Mouse (Mus musculus) lung, embryonic 14.5 days (tissue): ENCODE measurements around the gene Elp6. TPM values are rescaled to one million over a fixed set of nuclear protein-coding genes. Genes with fewer than 3 reads are reported as not detected.
"Not testable (repeated sequence)": the region's sequence is repeated elsewhere in the genome, so short reads cannot be mapped to it uniquely, and the experiment has no call there.

ENCODE experiments used
- ATAC-seq: fragments of 200-750 bp; cut with Nextera tagmentation; 2 replicates; pipeline ENCODE4 v1.8.0; 2017; ENCODE audit warnings: mild to moderate bottlenecking, moderate TSS enrichment, moderate library complexity; ENCODE audit not compliant: insufficient read depth
- DNase-seq: peaks from one replicate; pipeline ENCODE4 v3.0.0-alpha.2; 2015
- H3K27ac ChIP-seq: fragments of 300-500 bp; sonication (generic); 2 replicates; pipeline ENCODE4 v1.5.1; 2014; ENCODE audit warnings: low read depth, mild to moderate bottlenecking, moderate library complexity
- H3K27me3 ChIP-seq: fragments of 300-500 bp; sonication (generic); 2 replicates; pipeline ENCODE4 v1.6.1; 2014; ENCODE audit warnings: low read length, control low read depth; ENCODE audit not compliant: insufficient read depth
- H3K36me3 ChIP-seq: fragments of 300-500 bp; sonication (generic); 2 replicates; pipeline ENCODE4 v1.6.1; 2014; ENCODE audit warnings: control low read depth; ENCODE audit not compliant: insufficient read depth
- H3K4me1 ChIP-seq: fragments of 300-500 bp; sonication (generic); 2 replicates; pipeline ENCODE4 v1.6.1; 2014; ENCODE audit warnings: antibody characterized with exemption, control low read depth; ENCODE audit not compliant: insufficient read depth
- H3K4me2 ChIP-seq: fragments of 300-500 bp; sonication (generic); 2 replicates; pipeline ENCODE4 v1.6.1; 2014; ENCODE audit warnings: mild to moderate bottlenecking
- H3K4me3 ChIP-seq: fragments of 300-500 bp; sonication (generic); 2 replicates; pipeline ENCODE4 v1.5.1; 2014; ENCODE audit warnings: low read depth, low read length
- H3K9ac ChIP-seq: fragments of 300-500 bp; sonication (generic); 2 replicates; pipeline ENCODE4 v1.6.1; 2014
- H3K9me3 ChIP-seq: fragments of 300-500 bp; sonication (generic); 2 replicates; pipeline ENCODE4 v1.6.1; 2016; ENCODE audit warnings: low read depth, low read length, control low read depth
- CTCF ChIP-seq: IDR thresholded peaks from 2 replicates; pipeline ENCODE4 v1.5.1; 2016; ENCODE audit warnings: antibody characterized with exemption, low read depth
- WGBS: fragments of 180-500 bp; shearing (Covaris S2); extraction: QIAGEN DNeasy Blood & Tissue Kit; methylation state at CpG from one replicate; pipeline ENCODE4 v1.1.7; 2014; 5-methylcytosine and 5-hydroxymethylcytosine counted together
- polyA plus RNA-seq: library from polyadenylated mRNA; unstranded; fragments of >200 nt; fragmentation: Nextera tagmentation; extraction: Ambion mirVana; gene quantifications from 2 replicates; pipeline ENCODE4 v1.2.1, GENCODE M21; 2014

Elp6 gene
- polyA plus RNA-seq, 1 experiment from 2014 or later, result 30.8 TPM

DNA sequence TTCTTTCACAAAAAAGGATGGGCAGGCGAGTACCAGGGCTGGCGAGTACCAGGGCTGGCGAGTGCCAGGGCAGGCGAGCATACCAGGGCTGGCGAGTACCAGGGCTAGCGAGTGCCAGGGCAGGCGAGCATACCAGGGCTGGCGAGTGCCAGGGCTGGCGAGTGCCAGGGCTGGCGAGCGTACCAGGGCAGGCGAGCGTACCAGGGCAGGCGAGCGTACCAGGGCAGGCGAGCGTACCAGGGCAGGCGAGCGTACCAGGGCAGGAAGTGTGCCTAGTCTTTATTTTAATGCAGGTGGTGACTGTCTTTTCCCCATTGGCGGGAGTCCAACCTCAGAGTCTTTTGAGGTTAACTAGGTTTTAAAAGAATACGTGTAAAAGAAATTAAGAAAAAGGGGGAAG is 24.7 kb downstream of the Elp6 start:
- no peak for TF ChIP-seq CTCF
- Histone ChIP-seq H3K27ac (no peak overlapping the region), H3K36me3 (no peaks in the 10 kb centered on the region), H3K9me3 (no peaks in the 10 kb centered on the region), H3K27me3 (no peaks in the 10 kb centered on the region), H3K9ac (no peak overlapping the region), H3K4me2 (no peak overlapping the region), H3K4me3 (no peak overlapping the region), H3K4me1 (peaks cover 4% of the 10 kb centered on the region; the same call in 1 of the 2 replicates)
- ATAC-seq (no peak), DNase-seq (no peak)
- WGBS, result 70% methylated on average over 21 of the region's 21 CpGs

DNA sequence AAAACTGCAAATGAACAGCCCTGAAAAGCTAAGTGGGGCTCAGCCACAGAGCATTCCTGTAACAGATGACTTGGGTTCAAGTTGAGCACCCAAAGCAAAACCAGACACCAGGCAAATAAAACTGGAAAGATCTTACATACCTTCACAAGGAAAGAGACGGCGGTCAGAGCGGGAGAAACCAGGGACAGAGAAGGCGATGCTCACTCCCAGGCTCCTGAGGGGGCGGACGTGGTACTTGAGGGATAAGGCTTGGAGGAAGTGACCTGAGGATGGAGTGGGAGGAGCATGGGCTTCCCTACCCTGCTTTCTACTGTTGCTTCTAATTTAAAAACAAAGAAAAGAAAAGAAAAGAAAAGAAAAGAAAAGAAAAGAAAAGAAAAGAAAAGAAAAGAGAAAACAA is 25.4 kb downstream of the Elp6 start:
- H3K9me3 ChIP-seq, result no peaks in the 10 kb centered on the region
- ATAC-seq, result no peak

GRCm38 (mm10) chr9:110330913-110331312 is 25.9 kb downstream of the Elp6 start:
- H3K9ac ChIP-seq, H3K9me3 ChIP-seq, ATAC-seq, H3K4me3 ChIP-seq, H3K4me2 ChIP-seq, H3K4me1 ChIP-seq, DNase-seq, H3K27me3 ChIP-seq, H3K27ac ChIP-seq, H3K36me3 ChIP-seq: not testable (repeated sequence)
- WGBS, result 80% methylated on average over 4 of the region's 5 CpGs

More for the DNA sequence above, 25.4 kb downstream of the Elp6 start:
- H3K36me3 ChIP-seq, result no peaks in the 10 kb centered on the region
- no peak overlapping the region for H3K4me3 ChIP-seq
- H3K9ac ChIP-seq, result no peak overlapping the region
- H3K27me3 ChIP-seq, result no peaks in the 10 kb centered on the region
- no peak overlapping the region for H3K4me2 ChIP-seq
- DNase-seq, result no peak
- WGBS, result 25% methylated on average over 6 of the region's 6 CpGs
- no peak overlapping the region for H3K27ac ChIP-seq
- TF ChIP-seq CTCF, result no peak
- H3K4me1 ChIP-seq, result peaks cover 4% of the 10 kb centered on the region; the same call in 1 of the 2 replicates

GRCm38 (mm10) chr9:110333135-110333895 is 28.3 kb downstream of the Elp6 start, which contains the start of gene Scap:
Gene Scap, plus strand, starts transcription at chr9:110333288.
- TF ChIP-seq CTCF, result peak; percentile 99
- peak within 1 kb of the TSS; percentile 50; the same call in 1 of the 2 replicates for H3K27ac ChIP-seq

GRCm38 (mm10) chr9:110333896-110334259 is 28.9 kb downstream of the Elp6 start:
- no peak for TF ChIP-seq CTCF
- Histone ChIP-seq H3K9ac (peak overlapping the region; percentile 64), H3K4me2 (peak overlapping the region; percentile 91), H3K27me3 (no peaks in the 10 kb centered on the region), H3K36me3 (no peaks in the 10 kb centered on the region), H3K4me1 (peaks cover 4% of the 10 kb centered on the region; the same call in 1 of the 2 replicates), H3K9me3 (no peaks in the 10 kb centered on the region), H3K27ac (no peak overlapping the region), H3K4me3 (peak overlapping the region; percentile 80)
- 7% methylated on average over 12 of the region's 12 CpGs for WGBS
- ATAC-seq (peak; percentile 10; the same call in 1 of the 2 replicates), DNase-seq (no peak)

More at GRCm38 (mm10) chr9:110333135-110333895, 28.3 kb downstream of the Elp6 start, which contains the start of gene Scap:
- peak within 1 kb of the TSS; percentile 64 for H3K9ac ChIP-seq
- H3K36me3 ChIP-seq, result no peaks in the 10 kb centered on the region
- no peaks in the 10 kb centered on the region for H3K27me3 ChIP-seq
- DNase-seq (peak; percentile 96), ATAC-seq (peak; percentile 91)
- peak within 1 kb of the TSS; percentile 80 for H3K4me3 ChIP-seq
- WGBS, result under 1% methylated on average over 69 of the region's 78 CpGs
- no peaks in the 10 kb centered on the region for H3K9me3 ChIP-seq
- H3K4me2 ChIP-seq, result peak within 1 kb of the TSS; percentile 91
- peaks cover 4% of the 10 kb centered on the region; the same call in 1 of the 2 replicates for H3K4me1 ChIP-seq

DNA sequence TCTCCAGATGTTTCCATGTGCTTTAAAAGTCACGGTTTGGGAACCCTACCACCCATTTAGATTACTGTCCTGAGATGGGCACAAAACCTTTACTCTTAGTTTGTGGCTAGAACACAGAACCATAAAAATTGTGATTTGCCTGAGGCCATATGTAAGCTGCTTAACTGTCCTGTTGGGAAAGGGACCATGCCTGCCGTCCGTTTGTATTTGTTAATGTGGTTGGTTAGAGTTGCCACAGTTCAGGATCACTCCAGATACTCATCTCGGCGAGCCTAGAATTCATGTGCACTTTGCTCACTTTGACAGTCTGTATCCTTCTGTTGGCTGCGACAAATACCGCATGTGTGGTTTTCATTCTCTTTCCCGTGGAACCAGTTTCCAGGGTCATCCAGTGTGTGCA is 29.9 kb downstream of the Elp6 start:
- WGBS, result 70% methylated on average over 8 of the region's 8 CpGs
- Histone ChIP-seq H3K4me2 (no peak overlapping the region), H3K27me3 (no peaks in the 10 kb centered on the region), H3K36me3 (no peaks in the 10 kb centered on the region), H3K9ac (no peak overlapping the region), H3K4me1 (peaks cover 4% of the 10 kb centered on the region; the same call in 1 of the 2 replicates), H3K27ac (no peak overlapping the region), H3K9me3 (no peaks in the 10 kb centered on the region), H3K4me3 (no peak overlapping the region)
- ATAC-seq (no peak), DNase-seq (no peak)
- TF ChIP-seq CTCF, result no peak

- ATAC-seq (no peak), DNase-seq (no peak)
- Histone ChIP-seq H3K27ac (no peak overlapping the region), H3K9me3 (no peaks in the 10 kb centered on the region), H3K4me2 (no peak overlapping the region), H3K4me3 (no peak overlapping the region), H3K36me3 (no peaks in the 10 kb centered on the region), H3K4me1 (no peaks in the 10 kb centered on the region), H3K9ac (no peak overlapping the region), H3K27me3 (no peaks in the 10 kb centered on the region)
- TF ChIP-seq CTCF, result no peak
- 77% methylated on average over 5 of the region's 5 CpGs for WGBS
Observed at GRCm38 (mm10) chr9:110340037-110340750, 35.2 kb downstream of the Elp6 start.
